Mouse (Mus musculus) cerebellum, adult 8-10 months (tissue): ENCODE measurements around the gene Emc3.
A peak's percentile ranks its signal among the peaks of the same experiment; 100 is the strongest.

Source experiments
- DNase-seq: peaks from one replicate; pipeline ENCODE4 v3.0.0; 2022

Gene Emc3

DNA sequence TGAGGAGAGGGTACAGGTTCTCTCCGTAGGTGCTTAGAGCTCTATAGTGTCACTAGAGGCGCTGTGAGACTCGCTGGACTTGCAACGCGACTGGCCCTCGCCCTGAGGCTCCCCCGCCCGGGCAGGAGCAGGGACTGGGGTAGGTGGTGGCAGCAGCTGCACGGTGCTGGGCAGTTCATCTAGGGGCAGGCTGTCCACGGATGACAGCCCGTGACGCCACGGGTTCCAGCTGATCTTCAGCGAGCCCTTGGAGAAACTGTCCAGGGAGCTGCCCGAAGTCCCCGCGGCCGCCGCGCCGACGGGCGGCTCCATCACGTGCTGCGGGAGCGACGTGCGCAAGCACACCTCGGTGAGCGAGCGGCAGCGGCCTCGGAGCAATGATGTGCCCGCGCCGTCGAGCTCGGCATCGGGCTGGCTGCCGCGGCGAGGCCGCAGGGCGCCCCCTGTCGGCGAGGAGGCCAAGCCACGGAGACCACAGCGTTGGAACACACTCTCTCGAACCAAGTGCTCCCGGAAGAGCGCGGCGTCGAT is 37.1 kb downstream of the Emc3 start:
- no peak for DNase-seq

DNA sequence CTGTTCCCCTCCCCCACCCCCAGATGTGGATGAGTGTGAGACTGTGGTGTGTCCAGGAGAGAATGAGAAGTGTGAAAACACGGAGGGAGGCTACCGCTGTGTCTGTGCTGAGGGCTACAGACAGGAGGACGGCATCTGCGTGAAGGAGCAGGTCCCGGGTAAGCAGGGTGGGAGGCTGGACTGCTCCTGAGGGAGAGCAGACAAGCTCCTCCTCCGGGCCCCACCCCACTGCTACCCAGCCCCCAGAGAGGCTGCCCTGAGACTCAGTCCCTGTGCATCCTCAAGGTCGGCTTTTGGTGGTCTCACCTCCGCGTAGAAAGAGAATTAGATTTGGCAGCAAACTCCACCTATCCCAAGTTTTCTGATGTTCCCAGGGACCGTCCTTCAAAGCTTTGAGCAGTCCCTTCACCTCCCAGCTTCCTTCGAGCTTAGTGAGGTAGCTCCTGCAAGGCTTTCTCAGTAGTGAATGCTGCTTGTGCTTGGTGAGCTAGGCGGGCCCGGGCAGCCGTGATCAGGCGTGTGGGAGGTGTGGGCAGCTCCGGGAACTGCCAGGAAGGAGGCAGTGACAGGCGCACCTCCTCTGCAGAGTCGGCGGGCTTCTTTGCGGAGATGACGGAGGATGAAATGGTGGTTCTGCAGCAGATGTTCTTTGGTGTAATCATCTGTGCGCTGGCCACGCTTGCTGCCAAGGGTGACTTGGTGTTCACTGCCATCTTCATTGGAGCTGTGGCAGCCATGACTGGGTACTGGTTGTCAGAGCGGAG is 39.2 kb downstream of the Emc3 start:
- no peak for DNase-seq

DNA sequence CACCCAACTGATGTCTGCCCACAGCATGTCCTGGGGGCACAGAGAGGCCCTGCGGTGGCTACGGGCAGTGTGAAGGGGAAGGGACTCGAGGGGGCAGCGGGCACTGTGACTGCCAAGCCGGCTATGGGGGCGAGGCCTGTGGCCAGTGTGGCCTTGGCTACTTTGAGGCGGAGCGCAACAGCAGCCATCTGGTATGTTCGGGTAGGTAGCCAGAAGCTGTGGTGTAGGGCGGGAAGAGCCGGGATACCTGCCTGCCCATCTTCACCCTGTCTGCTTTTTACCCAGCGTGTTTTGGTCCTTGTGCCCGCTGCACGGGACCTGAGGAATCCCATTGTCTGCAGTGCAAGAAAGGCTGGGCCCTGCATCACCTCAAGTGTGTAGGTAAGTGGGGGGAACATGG is 42.0 kb downstream of the Emc3 start:
- DNase-seq: no peak

DNA sequence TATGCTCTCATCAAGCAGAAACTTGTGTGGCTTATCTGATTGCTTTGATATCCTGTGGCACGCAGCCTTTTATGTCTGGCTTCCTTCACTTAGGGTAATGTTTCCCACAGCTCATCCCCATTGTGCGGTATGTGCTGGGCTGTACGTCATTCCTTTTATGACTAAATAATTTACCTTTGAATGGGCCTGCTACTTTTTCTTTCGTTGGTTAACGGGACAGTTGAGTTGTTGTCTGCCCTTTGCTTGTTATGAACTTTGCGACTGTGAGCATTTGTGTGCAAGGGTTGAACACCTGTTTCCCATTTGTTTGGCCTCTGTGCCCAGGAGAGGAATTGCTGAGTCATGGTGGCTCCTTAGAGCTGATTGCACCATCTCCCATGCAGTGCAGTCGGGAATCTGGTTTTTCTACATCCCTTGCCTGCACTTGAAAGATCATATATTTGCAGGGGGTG is 44.3 kb downstream of the Emc3 start:
- DNase-seq: no peak

DNA sequence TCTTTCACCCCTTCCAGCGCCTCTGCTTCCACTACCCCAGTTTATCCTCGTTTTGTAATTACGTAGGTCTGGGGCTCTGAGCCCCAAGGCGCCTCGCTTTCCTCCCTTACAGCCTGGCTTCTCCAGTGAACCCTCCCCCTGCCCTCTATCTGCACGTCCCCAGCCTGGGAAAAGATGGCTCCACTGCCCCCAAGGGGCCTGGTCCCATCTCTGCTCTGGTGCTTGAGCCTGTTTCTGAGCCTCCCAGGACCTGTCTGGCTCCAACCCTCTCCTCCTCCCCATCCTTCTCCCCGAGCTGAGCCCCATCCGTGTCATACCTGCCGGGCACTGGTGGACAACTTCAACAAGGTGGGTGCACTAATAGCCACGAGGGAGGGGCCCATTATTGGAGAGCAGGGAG is 47.7 kb downstream of the Emc3 start:
- no peak for DNase-seq

DNA sequence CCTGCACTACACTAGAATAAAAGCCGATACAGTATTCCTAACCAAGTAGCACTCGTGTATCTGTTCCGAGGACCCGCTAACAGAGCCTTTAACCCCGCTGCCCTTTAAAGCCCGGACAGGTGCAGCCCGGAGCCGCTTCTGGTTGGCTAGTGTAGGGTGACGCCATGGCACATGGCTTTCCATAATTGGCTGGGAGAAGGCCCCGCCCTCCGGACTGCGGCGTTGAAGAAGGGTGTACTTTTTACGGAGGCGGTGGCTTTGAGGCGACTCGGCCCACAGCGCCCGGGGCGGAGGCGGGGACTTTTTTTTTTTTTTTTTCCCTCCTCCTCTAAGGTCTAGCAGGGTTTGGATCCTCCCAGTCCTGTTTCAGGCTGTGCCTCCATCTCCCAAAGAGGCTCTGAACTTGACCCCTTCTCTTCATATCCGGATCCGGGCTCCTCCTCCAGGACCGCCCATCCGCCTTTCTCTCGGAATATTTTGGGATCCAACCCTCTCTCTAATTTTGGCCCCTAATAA is 48.3 kb downstream of the Emc3 start, which contains the start of gene Creld1:
Gene Creld1 (plus strand): TSS at position 198 of the 516 bp plus-strand sequence.
- peak; percentile 94 for DNase-seq

DNA sequence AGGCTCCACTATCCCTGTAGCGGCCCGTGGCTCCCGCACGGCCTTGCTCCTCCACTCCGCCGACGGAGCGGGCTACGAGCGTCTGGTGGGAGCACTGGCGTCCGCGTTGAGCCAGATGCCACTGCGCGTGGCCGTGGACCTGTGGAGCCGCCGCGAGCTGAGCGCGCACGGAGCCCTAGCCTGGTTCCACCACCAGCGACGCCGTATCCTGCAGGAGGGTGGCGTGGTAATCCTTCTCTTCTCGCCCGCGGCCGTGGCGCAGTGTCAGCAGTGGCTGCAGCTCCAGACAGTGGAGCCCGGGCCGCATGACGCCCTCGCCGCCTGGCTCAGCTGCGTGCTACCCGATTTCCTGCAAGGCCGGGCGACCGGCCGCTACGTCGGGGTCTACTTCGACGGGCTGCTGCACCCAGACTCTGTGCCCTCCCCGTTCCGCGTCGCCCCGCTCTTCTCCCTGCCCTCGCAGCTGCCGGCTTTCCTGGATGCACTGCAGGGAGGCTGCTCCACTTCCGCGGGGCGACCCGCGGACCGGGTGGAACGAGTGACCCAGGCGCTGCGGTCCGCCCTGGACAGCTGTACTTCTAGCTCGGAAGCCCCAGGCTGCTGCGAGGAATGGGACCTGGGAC is 48.9 kb downstream of the Emc3 start:
- DNase-seq: peak; percentile 66

DNA sequence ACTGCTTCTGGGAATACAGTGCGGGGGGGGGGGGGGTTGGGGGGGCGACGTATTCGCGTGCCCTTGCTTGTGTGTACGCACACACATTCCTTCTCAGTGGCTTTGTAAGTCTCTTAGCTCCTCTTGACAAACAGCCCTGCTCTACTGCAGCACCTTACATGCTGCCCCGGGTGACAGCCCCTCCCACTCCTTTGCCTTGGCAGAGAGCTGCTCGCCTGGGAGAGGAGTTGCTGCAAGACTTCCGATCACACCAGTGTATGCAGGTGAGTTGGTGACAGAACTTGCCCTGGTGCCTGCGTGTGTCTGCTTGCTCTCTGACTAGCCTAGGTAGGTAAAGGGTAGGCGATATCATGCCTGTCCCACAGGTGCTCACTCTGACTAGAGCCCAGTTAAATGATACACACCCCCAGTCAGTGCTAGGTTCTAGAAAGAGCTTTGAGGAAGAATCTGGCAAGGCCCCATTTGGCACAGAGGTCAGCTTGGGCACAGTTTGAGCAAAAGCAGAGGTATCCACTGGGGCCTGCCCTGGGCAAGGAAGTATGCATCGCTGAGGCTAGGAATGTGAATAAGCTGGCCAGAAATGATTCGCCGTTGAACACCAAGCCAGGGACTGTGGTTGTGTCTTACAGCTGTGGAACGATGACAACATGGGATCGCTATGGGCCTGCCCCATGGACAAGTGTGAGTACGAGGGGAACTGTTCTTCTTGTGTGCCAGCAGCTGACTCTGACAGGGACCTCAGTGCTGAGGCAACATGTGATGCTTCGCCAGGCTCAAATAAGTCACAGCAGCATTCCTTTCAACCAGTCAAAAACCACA is 50.7 kb downstream of the Emc3 start:
- no peak for DNase-seq

DNA sequence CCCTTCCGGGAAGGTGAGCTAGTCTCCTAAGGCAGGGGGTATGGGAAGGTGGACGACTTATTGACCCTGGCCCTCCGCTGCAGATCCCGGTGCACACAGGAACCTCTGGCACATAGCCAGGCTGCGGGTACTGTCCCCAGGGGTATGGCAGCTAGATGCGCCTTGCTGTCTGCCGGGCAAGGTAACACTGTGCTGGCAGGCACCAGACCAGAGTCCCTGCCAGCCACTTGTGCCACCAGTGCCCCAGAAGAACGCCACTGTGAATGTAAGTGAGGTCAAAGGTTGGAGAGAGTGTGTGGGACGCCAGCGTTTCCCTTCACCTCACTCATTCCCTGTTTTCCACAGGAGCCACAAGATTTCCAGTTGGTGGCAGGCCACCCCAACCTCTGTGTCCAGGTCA is 52.5 kb downstream of the Emc3 start:
- DNase-seq: no peak

DNA sequence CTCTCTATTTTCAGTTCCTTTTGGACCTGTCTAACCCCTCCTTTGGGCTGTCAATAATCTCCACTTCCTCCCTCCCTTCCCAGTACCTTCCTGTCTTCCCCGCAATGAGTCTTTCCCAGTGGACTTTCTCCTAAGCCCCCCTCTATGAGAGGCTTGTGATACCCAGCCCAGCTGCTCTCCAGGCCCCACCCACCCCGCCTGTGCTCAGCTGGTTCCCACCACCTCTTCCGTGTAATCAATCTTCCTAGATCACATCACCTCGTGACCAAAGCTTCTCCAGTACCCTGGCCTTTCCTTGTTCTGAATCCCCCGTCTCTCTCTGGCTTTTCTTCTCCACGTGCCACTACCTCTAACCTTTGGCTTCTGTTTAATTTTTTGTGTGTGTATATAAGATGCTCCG is 54.1 kb downstream of the Emc3 start:
- no peak for DNase-seq

DNA sequence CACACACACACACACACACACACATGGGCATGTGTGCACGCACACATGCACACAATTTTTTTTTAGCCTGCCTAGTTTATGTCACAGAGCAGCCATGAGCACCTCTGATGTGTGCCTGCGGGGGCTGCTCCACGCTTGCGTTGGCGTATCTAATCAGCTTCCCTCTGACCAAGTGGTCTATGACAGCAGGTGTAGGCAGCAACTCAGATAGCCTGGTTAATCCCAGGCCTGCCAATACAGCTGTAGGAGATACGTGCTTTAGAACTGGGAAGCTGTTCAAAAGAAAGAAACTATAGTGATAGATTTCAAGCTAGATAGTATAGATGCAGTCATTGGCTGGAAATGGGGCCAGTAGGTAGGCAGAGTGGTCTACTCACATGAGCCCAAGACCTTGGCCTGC is 57.7 kb downstream of the Emc3 start:
- no peak for DNase-seq

DNA sequence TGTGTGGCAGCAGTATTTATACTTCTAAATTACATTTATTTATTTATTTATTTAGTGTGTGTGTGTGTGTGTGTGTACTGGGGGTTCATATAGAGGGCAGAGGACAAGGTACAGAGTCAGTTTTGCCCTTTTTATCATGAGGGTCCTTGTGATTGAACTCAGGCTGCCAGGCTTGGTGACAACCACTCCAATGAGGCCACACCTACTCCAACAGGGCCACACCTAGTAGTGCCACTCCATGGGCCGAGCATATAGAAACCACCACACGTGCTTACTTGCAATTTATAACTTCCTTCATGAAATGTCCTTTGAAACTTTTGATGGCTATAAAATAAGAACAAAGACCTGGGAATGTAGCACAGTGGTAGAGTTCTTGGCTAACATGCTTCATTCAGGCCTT is 58.2 kb downstream of the Emc3 start:
- DNase-seq: no peak

DNA sequence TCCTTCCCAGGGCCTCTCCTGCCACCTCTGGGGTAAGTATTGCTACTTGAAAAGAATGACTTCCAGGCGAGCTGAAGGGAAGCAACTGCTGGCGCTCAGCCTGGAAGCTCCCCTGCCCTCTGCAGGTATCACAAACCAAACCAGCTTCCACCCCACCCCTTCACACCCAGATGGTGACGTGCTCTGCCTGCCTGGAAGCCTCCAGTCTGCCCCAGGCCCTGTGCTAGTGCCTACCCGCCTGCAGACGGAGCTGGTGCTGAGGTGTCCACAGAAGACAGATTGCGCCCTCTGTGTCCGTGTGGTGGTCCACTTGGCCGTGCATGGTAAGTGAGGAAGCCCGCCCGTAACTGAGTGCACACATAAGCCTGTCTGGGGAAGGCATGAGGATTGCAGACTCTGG is 59.4 kb downstream of the Emc3 start:
- no peak for DNase-seq

DNA sequence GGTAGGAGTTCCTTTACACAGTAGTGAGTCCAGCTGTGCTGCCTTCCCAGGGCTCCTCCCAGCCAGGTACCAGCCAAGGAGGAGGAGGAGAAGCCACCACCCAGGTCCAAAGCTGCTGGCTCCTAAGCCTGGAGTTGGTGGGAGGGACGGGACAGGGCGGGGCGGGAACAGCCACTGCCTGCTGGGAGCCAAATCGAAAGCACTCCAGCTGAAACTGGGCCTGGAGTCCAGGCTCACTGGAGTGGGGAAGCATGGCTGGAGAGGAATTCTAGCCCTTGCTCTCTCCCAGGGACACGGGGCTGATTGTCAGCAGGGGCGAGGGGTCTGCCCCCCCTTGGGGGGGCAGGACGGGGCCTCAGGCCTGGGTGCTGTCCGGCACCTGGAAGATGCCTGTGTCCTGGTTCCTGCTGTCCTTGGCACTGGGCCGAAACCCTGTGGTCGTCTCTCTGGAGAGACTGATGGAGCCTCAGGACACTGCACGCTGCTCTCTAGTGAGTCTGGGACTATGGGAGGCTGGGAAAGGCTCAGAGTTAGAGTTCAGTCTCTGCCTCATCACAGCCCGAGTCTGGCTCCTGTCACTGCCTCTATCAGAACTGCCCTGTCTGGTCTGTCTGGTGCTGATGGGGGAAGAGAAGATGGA is 60.0 kb downstream of the Emc3 start, which contains the start of gene Il17rc:
Gene Il17rc (plus strand): TSS at position 131 of the 640 bp plus-strand sequence.
- no peak for DNase-seq

DNA sequence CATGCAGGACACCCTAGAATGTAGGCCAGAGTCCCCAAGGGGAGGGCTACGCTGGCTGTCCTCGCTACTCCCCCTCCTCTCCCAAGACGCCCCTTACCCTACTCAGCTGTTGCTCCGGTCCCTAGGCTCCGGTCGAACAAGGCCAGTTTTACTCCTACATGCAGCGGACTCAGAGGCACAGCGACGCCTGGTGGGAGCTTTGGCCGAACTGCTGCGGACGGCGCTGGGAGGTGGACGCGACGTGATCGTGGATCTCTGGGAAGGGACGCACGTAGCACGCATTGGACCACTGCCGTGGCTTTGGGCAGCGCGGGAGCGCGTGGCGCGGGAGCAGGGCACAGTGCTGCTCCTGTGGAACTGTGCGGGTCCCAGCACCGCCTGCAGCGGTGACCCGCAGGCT is 62.0 kb downstream of the Emc3 start:
- peak; percentile 76 for DNase-seq

DNA sequence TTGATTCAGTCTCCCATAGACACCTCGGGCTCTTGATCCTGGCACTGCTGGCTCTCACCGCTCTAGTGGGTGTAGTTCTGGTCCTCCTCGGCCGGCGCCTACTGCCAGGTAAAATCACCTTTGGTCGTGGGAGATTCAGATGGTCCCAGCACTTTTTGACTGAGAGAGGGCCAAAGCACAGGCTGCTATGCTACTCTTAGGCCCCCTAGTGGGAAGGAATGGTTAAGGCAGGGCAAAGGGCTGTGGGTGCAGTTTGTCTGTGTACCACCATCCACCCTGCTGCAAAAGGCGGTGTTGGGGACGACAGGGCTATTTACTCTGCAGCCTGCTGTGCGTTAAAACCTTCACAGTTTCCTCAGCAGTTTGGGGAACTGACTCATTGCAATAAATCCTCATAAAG is 62.4 kb downstream of the Emc3 start:
- DNase-seq: peak; percentile 71

DNA sequence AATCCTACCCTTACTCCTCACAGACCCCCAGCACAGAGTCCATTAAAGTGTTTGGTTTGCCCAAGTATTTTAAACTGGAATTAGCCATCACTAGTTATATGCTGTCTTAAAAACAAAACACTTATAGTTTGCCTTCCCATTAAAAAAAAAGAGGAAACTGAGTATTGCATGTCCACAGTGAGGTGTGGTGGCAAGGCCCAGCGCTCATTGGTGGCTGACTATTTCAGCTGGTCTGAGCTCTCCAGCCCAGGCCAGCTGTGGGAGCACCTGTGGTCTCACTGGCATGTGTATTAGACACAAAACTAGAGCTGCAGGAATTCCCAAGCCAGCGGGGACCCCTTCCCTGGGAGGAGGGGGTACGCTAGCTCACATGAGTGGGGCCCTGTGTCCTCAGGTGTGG is 62.9 kb downstream of the Emc3 start:
- no peak for DNase-seq

DNA sequence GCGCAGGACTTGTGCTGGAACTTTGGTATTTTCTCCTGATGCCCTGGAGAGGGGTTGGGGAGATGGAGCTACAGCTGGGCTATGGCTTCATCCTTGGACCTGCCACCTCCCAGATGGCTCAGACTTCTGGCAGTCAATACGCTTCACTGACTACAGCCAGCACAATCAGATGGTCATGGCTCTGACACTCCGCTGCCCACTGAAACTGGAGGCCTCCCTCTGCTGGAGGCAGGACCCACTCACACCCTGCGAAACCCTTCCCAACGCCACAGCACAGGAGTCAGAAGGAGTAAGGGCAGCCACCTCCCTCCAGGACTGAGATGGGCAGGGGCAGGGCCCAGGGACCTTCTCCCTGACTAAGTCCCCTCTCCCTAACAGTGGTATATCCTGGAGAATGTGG is 65.8 kb downstream of the Emc3 start:
- no peak for DNase-seq
